Mouse (Mus musculus) lung, postnatal 25 days (tissue): Measurements from ENCODE around the gene Nvl.

Source experiments
- DNase-seq: peaks from one replicate; pipeline ENCODE4 v3.0.0; 2022; ENCODE audit warnings: low spot score

Gene Nvl

DNA sequence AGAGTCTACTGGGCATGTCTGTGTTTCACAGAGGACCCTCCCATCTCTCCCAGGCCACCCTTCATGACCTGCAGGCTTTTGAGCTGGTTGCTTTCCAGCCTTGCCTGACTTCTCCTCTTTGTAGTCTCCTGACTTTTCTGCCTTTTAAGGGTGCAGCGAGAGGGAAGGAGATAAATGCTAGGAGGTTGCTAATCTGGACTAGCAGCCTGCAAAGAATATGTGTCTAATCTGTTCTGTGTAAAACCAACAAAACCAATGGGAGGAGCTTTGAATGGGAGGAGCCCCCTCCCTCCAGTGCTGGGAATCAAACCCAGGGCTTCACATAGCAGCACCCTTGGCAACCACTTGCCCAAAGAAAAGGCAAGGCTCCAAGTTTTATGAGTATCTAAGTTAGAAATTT, 75.7 kb downstream of the Nvl start:
- DNase-seq = no peak

DNA sequence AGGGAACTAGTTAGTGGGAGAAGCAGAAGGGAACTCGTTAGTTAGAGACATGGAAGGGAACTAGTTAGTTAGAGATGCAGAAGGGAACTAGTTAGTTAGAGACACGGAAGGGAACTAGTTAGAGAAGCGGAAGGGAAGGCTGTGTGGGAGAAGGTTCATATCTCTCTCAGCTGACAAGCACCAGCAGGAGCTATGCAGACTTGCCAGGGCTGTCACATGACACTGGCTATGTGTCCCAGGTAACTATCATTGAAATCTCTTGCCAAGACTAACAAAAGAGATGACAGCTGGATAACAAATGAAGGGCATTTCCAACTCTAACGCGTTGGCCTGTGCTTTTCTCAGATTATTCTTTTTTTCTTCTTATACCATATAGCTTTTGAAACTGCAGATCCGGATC, 79.4 kb downstream of the Nvl start:
- DNase-seq = no peak

DNA sequence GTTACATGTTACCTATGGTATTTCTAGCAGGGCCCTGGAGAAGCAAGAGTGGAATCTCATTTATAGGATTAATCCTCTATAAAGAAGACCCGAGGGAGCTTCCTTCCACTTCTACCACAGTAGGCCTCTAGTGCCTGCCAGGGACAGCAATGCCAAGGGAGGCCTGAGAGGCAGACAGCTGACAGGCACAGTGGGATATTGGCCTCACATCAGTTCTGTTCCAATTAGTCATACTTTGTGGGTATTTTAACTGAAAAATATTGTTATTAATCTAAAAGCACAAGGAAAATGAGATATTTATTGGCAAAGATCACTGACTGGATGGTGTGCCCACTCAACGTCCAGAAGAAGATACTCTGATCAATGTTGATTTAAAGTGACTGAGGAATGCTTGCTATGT, 80.0 kb downstream of the Nvl start:
- no peak for DNase-seq

GRCm38 (mm10) chr1:181061784-181062485, 82.1 kb downstream of the Nvl start:
- DNase-seq = no peak

GRCm38 (mm10) chr1:181052898-181053297, 91.1 kb downstream of the Nvl start:
- no peak for DNase-seq

DNA sequence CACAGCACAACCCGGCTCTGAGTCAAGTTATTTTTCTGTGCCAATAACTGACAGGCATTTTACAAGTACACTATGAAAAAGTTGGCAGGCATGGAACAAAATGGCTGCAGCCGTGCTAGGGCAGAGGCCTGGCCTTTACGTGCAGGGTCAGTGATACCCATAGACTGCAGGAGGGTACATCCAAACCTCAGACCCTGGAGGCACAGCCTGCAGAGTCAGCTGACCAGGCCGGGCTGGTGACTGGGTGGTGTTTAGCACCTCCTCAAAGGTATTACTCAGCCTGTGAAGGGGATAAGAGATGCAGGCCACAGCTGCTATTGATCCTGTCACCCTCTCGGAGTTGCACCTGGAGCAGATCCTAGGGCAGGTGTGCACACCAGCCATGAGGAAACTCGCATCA, 93.1 kb downstream of the Nvl start, which contains the start of gene 9130409I23Rik:
Gene 9130409I23Rik, plus strand, starts transcription at position 301 of the 400 bp plus-strand sequence.
- no peak for DNase-seq

GRCm38 (mm10) chr1:181049328-181049842, 94.6 kb downstream of the Nvl start:
- DNase-seq = no peak

GRCm38 (mm10) chr1:181047520-181047919, 96.5 kb downstream of the Nvl start:
- DNase-seq = no peak

DNA sequence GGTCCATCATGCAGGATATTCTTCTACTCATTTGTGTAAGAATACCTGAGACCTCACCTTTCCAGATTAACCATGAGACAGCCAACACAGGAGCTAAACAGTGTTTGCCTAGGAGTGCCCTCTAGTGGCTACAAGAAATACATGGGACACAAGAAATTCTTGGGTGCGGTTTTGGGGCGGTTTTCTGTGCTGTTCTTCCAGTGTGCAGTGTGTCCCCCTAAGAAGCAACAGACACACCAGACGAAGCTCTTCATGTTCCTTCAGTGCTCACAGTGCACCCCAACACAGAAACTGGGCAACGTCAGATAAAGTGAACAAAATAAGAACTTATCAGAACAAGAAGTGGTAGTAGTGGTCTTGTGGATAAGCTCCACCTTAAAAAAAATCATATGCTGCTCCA, 104.4 kb downstream of the Nvl start:
- DNase-seq = peak; percentile 45

DNA sequence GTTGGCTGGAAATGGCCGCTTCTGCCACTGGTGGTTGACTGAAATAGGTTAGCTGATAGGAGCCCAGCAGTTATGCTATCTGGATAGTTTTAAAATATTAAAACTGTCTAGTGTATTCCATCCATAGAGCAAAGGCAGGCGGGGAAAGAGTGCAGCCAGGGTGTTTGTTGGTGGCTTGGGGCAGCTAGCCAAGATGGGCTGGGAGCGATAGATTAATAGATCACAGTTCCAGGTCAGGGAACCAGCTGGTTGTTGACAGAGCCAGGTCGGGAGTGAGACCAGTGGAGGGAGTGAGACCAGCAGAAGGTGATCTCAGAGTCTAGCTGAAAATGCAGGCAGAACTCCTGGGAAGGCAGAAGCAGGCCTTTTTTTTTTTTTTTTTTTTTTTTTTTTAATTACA, 106.4 kb downstream of the Nvl start:
- DNase-seq = no peak
